Mouse (Mus musculus) left cerebral cortex, adult 11 months (tissue): Measurements from ENCODE around the gene Crlf1.

Source experiments
- DNase-seq: peaks from one replicate; pipeline ENCODE4 v3.0.0; 2022; ENCODE audit warnings: low spot score

Crlf1 gene

DNA sequence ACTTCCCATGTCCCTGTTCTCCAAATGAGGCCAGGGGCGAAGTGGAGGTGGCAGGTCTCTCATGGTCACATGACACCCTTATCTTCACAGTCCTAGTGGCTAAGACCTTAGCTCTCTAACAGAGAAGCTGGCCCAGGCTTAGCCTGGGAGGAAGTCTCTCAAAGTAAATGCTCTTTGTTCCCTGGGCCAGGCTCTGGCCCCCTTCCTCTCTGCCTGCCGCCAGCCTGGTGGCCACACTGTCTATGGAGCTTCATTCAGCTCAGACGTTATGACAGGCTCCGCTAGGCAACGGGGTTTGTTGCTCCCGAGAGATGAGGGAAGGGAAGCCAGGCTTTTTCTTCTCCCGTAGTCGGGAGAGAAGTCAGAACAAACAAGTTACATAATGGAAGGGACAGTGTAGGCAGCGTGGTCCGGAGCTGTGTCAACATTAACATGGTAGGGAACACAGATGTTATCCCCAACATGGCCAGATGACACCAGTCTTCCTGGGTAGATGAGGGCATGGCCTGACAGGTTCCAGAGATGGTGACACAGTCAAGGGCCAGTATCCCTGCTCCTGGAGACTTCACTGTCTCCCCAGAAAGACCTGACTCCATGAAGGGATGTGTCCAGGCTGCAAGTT, 23.6 kb upstream of the Crlf1 start:
- no peak for DNase-seq

DNA sequence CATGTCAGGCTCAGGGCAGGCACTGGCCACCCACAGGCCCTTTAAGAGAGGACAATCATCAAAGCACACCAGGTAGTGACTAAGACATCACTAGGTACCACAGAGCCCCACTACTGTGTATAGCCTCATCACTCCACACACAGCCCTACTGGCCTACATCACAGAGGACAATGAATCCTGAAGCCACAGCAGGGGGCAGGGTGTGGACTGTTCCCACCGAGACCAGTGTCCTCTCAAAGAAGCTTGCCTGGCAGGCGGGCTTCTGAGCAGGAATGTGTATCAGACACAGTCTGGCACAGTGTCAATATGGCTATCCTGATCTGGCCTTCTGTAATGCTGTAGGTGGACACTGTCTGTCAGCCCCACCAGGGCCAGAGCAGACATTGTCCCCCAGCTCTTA, 23.0 kb upstream of the Crlf1 start:
- no peak for DNase-seq

DNA sequence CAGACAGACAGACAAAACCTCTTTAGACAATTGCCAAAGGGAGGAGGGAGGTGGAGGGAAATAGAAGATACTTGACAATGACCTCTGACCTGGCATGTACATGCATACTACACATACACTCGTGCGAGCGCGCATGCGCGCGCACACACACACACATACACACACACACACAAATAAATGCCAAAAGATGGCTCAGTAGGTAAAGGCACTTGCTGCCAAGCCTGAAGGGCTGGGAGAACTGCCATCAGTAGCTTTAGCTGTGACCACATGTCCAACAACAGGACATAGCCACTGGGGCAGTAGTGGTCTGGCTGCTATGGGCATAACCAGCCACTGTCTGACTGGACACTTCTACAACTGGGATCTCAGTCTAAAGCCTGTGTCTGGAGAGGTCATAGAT, 21.1 kb upstream of the Crlf1 start:
- no peak for DNase-seq

DNA sequence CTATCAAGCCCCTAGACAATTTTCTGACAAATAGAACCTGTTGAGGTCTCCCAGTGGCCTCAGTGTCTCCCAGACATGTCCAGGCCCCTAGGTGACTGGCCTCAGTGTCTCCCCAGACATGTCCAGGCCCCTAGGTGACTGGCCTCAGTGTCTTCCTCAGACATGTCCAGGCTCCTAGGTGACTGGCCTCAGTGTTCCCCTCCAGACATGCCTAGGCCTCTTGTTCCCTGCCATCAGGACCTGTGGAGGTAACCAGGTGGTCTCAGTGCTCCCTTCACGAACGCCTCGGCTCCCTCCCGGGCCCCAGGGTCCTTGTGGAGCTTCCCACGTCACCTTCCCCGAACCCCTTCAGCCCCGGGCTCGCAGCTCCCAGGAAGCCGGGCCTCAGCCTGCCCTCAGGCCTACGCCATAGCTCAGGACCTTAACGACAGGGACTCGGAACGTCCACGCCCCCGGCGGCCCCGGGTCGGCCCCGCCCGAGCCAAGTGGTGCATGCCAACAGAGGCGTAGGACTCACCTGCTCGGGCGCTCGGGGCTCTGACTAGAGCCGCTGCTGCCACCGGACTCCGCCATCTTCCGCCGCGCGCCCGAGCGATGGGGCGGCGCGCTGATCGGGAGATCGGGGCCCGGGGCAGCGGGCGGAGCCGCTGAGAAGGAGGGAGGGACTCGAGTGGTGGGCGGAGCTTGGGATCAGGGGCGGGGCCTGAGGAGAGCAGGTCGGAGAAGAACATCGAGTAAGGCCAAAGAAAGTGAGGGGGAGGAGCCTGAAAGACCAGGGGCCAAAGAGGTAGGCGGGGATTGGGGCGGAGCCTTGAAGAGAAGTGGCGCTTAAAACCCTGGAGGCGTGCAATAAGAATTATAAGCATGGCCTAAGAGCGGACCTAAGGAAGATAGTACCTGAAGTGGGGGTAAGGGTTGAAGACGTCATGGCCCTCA, 16.4 kb upstream of the Crlf1 start, which contains the start of gene Klhl26:
Klhl26 (minus strand) TSS at position 636 of the 936 bp plus-strand sequence.
- DNase-seq, result peak; percentile 90

DNA sequence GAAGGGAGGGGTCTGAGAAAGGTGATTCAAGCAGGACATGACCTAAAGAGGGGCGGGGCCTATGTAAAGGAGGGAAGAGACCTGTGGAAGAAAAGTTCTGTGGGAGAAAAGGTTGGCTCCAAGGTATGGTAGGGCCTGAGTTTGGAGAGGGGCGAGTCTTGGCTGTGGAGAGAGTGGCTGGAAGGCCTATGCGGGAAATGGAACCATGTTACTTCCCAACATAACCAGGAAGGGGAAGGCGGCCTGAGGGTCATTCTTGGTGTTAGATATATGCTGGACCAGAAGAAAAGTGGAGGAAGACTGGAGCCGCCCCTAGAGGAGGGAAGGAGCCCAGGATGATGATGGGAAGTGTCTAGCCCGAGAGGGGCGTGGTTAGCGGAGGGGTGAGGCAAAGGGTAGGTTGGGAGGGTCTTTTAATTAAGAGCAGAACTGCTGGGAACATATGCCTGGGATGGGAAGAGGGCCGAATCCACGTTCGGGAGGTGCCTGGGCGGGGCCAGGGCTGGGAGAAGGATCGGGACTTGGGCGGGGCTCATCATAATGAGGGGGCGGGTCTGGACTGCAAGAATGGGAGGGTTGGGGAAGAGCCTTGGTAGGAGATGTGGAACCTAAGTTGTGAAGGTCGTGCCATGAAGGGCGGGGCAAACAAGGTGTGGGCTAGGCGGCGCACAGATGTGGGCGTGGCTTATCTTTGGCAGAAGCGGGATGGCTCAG, 15.5 kb upstream of the Crlf1 start:
- DNase-seq, result no peak

DNA sequence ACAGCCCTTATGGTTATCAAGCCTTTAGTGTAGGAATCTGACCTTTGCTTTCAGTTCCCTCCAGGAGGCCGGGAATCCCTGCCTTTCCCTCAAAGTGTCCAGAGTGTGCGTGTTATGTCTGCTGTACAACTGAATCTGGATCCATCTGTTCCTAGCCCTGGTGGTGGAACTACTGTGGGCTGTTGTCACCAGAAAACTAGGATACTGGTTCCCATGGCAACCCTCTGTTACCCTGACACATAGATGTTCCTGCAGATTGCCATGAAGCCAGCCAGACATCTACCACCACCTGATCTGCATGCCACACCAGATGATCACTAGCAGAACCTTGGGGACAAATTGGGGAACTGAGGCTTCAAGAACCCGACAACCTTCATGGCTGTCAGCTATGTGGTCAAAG, 11.1 kb upstream of the Crlf1 start:
- DNase-seq, result no peak

DNA sequence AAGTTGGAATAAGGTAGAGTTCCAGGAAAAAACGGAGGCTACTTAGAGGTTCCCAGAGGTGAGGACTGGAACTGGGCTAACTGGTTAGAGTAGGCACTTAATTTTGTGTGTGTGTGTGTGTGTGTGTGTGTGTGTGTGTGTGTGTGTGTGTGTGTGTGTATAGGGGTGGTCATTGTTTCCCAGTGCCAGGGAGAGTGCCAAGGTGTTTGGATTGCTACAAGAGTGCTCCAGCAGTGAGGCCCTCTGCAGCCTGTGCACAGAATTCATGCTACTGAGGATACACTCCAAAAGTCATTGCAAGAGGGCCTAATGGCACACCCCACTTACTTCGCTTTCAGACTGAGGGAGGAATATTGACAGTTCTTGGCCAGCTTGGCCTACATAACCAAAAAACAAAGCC, 10.0 kb upstream of the Crlf1 start:
- no peak for DNase-seq

DNA sequence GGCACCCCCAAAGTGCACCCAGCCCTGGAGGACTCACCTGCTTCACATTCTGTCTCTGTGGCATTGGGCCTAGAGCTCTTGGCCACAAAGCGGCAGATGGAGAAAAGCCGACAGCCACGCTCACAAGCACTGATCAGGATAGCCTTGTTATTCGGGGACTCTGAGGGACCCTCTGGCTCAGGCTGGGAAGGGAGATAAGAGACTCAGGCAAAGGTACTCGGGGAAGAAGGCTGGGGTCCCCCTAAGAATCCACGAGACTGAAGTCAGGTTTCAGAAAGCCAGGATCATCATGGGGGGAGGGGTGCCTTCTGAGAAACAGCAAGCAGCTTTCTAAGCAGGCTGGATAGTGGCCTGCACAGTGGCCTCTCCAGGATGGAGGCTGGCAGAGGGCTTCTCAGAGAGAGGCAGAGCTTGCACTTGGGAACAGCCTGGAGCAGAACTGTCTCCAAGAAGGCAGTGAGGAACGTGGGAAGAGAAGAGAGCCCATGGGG, 6.7 kb upstream of the Crlf1 start:
- DNase-seq, result no peak

DNA sequence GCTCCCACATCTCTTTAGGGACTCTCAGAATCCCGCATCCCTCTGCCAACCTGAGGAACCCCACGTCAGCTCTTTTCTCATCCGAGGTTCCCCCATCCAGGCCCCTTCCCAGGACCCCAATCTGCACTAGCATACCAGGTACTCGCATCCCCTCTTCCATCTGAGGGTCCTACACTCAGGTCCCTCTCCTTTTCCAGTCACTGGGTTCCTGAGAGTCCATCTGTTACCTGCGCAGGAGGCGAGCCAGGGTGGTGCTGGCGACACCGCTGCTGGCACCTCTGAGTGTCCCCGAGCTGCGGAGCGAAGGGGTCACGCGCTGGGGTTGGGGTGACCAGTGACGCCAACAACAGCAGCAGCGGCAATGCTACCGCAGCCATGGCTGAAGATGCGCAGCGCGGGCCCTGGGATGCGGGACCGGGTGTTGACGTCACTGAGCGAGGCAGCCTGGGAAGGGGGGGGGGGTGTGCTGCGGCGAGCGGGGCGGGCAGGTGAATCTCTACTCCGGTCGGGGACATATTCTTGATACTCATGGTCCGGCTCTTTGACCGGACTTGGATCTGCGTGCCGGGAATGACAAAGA, 5.9 kb upstream of the Crlf1 start, which contains the start of gene Tmem59l:
Tmem59l (minus strand) TSS at position 418 of the 580 bp plus-strand sequence.
- DNase-seq, result no peak

DNA sequence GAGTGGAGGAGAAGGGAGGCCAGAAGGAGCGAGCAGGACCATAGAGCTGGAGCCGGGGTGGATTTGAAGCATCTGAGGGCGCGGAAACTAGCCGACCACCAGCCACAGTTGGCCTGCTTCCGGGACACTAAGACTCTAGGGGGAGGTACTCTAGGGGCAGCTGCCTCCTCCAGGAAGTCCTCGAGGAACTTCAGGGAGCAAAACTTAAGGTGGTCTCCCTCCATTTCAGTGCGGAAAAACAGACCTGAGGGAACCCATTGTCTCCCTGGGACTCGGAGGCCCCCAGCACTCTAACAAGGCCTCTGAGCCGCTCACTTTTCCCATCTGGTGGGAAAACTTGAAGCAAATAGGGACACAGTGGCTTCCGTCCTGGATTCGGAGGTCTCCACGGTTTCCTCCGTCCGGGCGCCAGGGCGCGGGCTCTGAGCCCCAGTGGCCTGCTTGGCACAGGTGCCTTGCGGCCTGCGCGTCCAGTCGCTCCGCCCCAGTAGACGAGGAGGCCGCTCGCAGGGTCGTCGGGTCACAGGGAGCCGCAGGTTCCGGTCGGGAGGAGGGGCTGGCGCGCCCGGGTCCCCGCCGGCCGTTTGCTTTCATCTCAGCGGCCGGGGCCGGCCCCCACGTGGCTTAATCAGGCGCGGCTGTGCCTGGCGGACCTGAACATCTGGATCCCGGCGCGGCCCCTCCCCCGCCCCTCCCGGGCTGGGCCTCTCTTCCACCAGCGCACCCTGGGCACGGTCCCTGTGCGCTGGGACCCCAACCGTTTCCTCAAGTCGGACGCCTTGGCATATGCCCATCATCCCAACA, 4.8 kb upstream of the Crlf1 start:
- DNase-seq, result no peak

DNA sequence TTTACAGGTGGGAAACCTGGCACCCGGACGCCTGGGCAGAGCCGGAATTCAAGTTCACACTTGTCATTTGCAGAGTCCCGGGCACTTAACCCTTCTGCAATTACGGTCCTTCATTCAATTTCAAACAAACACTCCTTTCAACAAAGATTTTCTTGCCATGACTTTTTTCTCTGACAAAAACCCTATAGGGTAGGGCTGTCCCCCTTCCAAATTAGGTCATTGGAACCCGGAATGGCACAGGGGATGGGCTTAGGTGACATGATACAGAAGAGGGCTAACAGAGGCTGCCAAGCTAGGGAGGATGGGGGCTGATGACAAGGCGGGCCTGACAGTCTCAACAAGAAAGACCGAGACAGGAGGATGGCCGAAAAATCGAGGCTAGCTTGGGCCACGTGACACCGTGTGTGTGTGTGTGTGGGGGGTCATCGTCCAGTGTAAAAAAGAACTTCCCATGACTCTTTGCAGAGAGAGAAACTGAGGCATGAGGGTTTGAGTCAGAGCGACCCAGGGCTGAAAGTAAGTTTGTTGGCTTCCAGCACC, 4.0 kb upstream of the Crlf1 start:
- DNase-seq, result no peak

DNA sequence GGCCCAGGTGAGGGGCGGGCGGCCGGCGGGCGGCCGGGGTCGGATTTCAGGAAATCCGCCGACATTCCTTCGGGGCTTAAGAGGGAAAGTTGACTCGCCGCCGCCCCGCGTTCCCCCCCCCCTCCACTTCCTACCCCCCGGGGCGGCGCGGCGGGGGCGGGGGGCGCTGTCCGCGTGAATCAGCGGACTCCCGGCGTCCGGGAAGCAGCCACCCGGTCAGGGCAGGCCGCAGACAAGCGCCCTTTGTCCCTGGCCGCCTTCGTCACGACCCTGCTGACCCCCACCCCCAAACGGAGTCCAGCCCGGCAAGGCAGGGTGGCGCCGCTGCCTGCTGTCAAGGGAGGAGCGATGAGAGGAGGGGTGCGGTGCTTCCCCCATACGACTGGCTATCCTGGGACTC, 3.4 kb upstream of the Crlf1 start:
- DNase-seq, result no peak

DNA sequence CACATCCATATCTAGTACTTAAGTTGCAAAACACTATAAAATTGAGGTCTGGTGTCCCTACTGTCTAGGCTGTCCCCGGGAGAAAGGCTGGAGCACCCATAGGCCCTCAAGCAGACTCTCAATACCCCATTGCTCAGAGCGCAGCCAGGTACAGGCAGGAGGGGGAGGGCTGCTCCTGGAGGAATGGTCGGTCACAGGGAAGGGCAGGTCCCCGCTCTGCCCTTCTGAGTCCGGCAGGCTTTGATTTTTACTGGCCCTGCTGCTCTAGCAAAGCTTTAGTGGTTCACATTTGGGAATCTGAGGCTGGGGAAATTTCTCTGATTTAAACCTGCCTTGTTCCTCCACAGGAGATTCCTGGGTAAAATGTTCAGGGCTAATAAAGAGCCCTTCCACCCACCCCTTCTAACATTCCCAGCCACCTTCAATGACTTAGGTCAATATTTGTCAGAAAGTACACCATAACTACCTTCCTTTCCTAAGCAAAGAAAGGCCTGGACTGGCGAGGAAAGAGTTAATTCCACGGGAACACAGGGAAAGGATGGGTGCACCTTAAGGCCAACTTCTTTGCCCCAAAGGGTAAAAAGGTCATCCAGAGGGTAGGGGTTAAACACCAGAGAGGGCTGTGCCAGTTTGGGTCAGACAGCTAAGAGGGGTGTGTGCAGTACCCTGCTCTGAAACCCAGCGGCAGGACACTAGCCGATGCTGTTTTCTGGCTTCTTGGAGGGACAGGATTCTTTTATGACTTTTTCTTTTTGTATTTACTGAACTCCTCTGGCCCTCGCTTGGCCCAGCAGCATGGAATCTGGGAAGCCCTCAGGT, 2.7 kb upstream of the Crlf1 start:
- DNase-seq, result no peak

DNA sequence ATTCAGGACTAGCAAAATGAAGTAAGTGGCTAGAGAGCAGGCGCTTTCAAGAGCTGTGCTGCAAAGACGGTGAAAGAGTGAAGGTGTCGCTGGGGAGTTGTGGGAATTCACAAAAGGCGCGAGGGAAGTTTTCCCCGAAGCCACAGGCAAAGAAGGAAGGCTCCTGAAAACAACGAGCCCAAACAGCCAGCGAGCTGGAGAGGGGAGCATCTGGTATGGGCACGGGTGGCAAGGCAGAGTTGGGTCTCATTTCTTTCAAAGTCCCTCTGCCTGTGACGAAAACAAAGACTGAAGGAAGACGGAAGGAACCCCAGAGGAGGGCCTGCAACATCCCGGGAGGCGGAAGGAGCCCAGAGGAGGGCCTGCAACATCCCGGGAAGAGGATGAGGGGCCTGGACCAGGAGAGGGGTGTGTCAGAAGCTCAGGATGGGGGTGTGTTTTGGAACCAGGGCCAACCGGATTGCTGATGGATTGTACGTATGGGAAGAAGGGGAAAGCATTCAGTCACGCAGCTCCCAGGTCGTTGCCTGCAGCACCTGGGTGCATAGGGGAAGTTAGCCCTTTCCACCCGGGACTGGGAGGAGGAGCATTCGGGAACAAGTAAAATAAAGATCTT, 2.0 kb upstream of the Crlf1 start:
- no peak for DNase-seq

DNA sequence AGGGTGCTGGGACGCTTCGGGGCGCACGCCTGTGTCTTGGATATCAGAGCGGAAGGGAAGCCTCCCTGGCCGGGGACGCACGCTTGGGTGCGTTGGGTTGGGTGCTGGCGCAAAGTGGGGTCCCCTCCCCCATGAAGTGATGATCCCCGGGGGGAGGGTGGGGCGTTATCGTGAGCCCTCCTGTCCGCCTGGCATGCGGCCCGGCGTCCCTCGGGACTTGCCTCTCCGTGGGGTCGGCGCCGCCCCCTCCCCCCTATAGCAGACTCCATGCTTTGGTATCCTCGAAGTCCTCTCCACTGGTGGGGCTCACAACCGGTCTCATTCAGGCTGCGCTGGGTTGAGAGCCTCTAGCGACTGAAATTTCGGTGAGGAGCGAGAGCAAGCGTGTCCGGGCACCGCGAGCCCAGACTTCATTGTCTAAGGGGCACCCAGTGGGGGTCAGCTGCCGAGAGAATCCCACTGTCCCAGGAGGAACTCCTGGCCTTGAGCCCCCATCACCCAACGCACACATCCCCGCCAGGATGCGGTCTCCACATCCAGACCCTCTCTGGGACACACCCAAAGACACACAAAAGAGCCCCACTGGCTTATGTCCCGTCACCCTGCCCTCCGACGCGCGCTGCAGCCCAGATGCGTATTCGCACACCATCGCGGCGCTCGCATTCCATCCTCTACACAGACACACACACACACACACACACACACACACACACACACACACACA, 896 bp downstream of the Crlf1 start:
- no peak for DNase-seq

DNA sequence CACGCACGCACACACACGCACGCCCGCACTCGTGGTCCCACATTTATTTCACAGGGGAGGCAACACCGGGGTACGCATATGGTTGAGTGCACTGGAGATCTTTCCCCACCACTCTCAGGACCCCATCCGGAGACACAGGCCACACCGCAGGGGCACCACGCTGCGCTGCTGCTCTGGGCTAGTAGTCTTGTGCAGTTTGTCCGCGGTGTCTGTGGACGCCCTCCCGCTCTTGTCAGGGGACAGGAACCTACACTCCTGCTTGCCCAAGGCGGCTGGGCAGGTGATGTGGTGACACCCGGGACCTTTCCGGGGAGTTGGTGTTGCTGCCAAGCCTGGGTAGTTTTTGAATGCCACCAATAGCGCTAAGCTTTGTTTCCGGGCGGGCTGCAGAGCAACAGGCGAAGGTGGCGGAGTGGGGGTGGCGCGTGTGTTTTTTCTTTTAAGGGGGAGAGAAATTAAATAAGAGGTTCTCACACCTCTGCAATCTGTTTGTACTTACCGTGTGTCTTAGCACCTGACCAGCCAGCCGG, 1.5 kb downstream of the Crlf1 start:
- no peak for DNase-seq

DNA sequence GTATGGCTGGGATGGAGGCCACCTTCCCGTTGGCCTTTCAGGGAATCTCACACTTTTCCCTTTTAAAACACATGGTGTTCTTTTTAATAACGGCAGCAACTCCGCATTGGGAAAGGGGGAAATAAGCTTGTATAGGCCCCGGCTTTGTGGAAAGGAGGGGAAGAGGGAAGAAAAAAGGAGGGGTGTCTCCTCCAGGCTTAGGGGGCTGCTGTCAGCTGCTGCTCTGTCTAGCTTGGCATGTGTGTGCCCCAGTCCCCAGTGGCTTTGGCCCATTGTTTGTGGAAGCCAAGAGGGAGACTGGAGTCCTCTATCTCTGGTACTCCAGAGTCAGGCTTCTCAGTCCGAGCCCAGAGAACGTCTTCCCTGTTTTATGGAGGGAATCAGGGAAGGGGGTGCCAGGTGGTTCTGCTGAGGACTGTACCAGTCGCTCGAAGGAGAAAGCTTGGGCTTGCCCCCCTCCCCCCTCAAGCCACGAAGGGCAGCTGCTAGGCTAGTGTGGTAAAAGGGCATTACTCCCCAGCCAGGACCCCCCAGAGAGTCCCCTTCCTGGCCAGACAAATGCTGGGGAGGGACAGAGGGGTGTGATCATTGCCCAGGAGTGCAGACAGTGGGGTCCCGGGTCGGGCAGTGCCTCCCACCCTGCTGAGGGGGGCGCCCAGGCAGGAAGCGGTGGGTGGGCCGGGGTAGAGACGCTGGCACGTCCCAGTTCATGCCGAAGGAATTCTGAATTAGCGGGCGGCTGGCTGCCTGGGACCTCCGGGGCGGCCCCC, 2.2 kb downstream of the Crlf1 start:
- no peak for DNase-seq

DNA sequence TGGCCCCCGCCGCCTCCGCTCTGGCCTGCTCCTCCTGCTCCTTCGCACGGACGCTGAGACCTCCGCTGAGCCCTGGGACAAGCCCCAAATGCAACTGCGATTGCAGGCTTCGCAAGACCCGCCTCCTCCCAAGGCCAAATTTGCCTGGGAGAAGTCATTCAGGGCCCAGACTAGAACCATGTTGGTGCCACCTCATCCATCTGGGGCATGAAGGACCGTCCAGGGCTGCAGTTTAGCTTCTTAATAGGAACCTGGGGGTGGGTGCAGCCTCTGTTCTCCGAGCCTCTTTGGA, 2.8 kb downstream of the Crlf1 start:
- no peak for DNase-seq
